Mouse (Mus musculus) spleen, adult 18-20 months (tissue): Measurements from ENCODE around the gene Zfp809.
"Not testable (repeated sequence)": the region's sequence is repeated elsewhere in the genome, so short reads cannot be mapped to it uniquely, and the experiment has no call there.

Experiments
- DNase-seq, 2 experiments: peaks; one replicate each; pipeline ENCODE4 v3.0.0; 2022; ENCODE audit warnings: mixed read lengths in 2 of 2

Zfp809 gene

GRCm38 (mm10) chr9:22225581-22226388 lies at the start of gene Zfp809:
TSS of gene Zfp809 (plus strand) at chr9:22225714.
- peak; percentile 99 for DNase-seq

GRCm38 (mm10) chr9:22188025-22188611 lies 37.4 kb upstream of the Zfp809 start, which contains the start of gene Zfp872:
TSS of gene Zfp872 (plus strand) at chr9:22188090.
- DNase-seq, result no peak

- DNase-seq, result no peak
Measured at GRCm38 (mm10) chr9:22196412-22196811, 29.1 kb upstream of the Zfp809 start.

- no peak for DNase-seq
Measured at GRCm38 (mm10) chr9:22213785-22214194, 11.7 kb upstream of the Zfp809 start.

GRCm38 (mm10) chr9:22214549-22214948 lies 11.0 kb upstream of the Zfp809 start:
- no peak for DNase-seq

GRCm38 (mm10) chr9:22216705-22217104 lies 8.8 kb upstream of the Zfp809 start:
- DNase-seq, result no peak

GRCm38 (mm10) chr9:22217858-22218493 lies 7.5 kb upstream of the Zfp809 start:
- no peak for DNase-seq

GRCm38 (mm10) chr9:22224066-22224465 lies 1.4 kb upstream of the Zfp809 start:
- no peak for DNase-seq

- peak in 1 of 2 experiments; percentile 31 for DNase-seq
Measured at GRCm38 (mm10) chr9:22224536-22225503, 694 bp upstream of the Zfp809 start.

GRCm38 (mm10) chr9:22226389-22226673 lies 817 bp downstream of the Zfp809 start:
- DNase-seq, result not testable (repeated sequence)

- no peak for DNase-seq
Measured at GRCm38 (mm10) chr9:22226846-22227245, 1.3 kb downstream of the Zfp809 start.

- DNase-seq, result no peak
Measured at GRCm38 (mm10) chr9:22229386-22230026, 4.0 kb downstream of the Zfp809 start.

GRCm38 (mm10) chr9:22230061-22230460 lies 4.5 kb downstream of the Zfp809 start:
- DNase-seq, result no peak

- no peak for DNase-seq
Measured at GRCm38 (mm10) chr9:22230556-22230955, 5.0 kb downstream of the Zfp809 start.

- DNase-seq, result no peak
Measured at GRCm38 (mm10) chr9:22240001-22240400, 14.5 kb downstream of the Zfp809 start.

GRCm38 (mm10) chr9:22244242-22244641 lies 18.7 kb downstream of the Zfp809 start:
- DNase-seq, result no peak

GRCm38 (mm10) chr9:22256579-22256978 lies 31.1 kb downstream of the Zfp809 start:
- no peak for DNase-seq

GRCm38 (mm10) chr9:22258784-22259183 lies 33.3 kb downstream of the Zfp809 start:
- no peak for DNase-seq

- DNase-seq, result peak; percentile 47 to 58
Measured at GRCm38 (mm10) chr9:22259184-22260091, 33.9 kb downstream of the Zfp809 start, which contains the start of gene Zfp599. TSS of gene Zfp599 (minus strand) at chr9:22259895.

- no peak for DNase-seq
Measured at GRCm38 (mm10) chr9:22260092-22260422, 34.5 kb downstream of the Zfp809 start.

GRCm38 (mm10) chr9:22261594-22261993 lies 36.1 kb downstream of the Zfp809 start:
- no peak for DNase-seq
